In genomic region chr9:73883143-73883542, GRCm38 (mm10) we compare ENCODE assay signal across 10 mouse cellular contexts.
DNase-seq lines count a peak whose midpoint lies in the region; ATAC-seq and TF ChIP-seq lines count a peak whose summit lies in the region.
"Had no signal": no experiment of that assay in that cellular context is flagged by ENCODE, and none has a peak within 500 bp of the region (broad histone marks: within the 10 kb centered on the region; RNA-seq: fewer than 3 reads in every experiment).

No protein-coding gene starts in this region.

- TF ChIP-seq CTCF in cerebellum, adult 2 months (IDR thresholded peaks at IDR 0.05; ENCODE audit: borderline replicate concordance, insufficient read depth, low read depth, low read length): no peak
- no peak for TF ChIP-seq CTCF in forebrain, postnatal 0 days (IDR thresholded peaks at IDR 0.05; ENCODE audit: low read depth)

- peak overlapping the region; percentile 72 for H3K27ac ChIP-seq in cerebellum, adult 2 months (ENCODE audit: insufficient read depth, low read length)
- peak overlapping the region; percentile 51; the same call in 1 of the 2 replicates for H3K27ac ChIP-seq in hindbrain, embryonic 15.5 days (replicated peaks)
- H3K27ac ChIP-seq in hindbrain, embryonic 12.5 days: no peak overlapping the region
- no peak overlapping the region for H3K27ac ChIP-seq in forebrain, postnatal 0 days (ENCODE audit: low read depth, low read length)
- H3K27ac ChIP-seq: kidney, embryonic 15.5 days had no signal

- H3K9ac ChIP-seq in hindbrain, embryonic 15.5 days: no peak overlapping the region
- H3K9ac ChIP-seq in hindbrain, embryonic 12.5 days: no peak overlapping the region
- H3K9ac ChIP-seq in forebrain, postnatal 0 days: no peak overlapping the region
- H3K9ac ChIP-seq: kidney, embryonic 15.5 days had no signal

- H3K4me2 ChIP-seq in hindbrain, embryonic 15.5 days: no peak overlapping the region
- no peak overlapping the region for H3K4me2 ChIP-seq in hindbrain, embryonic 12.5 days (replicated peaks)
- no peak overlapping the region for H3K4me2 ChIP-seq in forebrain, postnatal 0 days (ENCODE audit: low read depth)
- H3K4me2 ChIP-seq: kidney, embryonic 15.5 days had no signal

- ATAC-seq in hindbrain, embryonic 15.5 days (ENCODE audit: low FRiP score, low read depth): no peak
- no peak for ATAC-seq in hindbrain, embryonic 12.5 days (ENCODE audit: low FRiP score)
- no peak for ATAC-seq in forebrain, postnatal 0 days

- peaks cover 11% of the 10 kb centered on the region for H3K4me1 ChIP-seq in cerebellum, adult 2 months (ENCODE audit: control insufficient read depth, insufficient read depth, low read length)
- H3K4me1 ChIP-seq in hindbrain, embryonic 15.5 days (replicated peaks): 0 out of 2 replicates have a peak, but pooled peaks cover 9% of the 10 kb centered on the region
- no peaks in the 10 kb centered on the region for H3K4me1 ChIP-seq in hindbrain, embryonic 12.5 days
- H3K4me1 ChIP-seq in forebrain, postnatal 0 days (ENCODE audit: insufficient read depth): no peaks in the 10 kb centered on the region
- H3K4me1 ChIP-seq: kidney, embryonic 15.5 days had no signal

- no peaks in the 10 kb centered on the region for H3K36me3 ChIP-seq in hindbrain, embryonic 15.5 days
- no peaks in the 10 kb centered on the region for H3K36me3 ChIP-seq in hindbrain, embryonic 12.5 days
- H3K36me3 ChIP-seq in forebrain, postnatal 0 days (ENCODE audit: insufficient read depth): no peaks in the 10 kb centered on the region
- H3K36me3 ChIP-seq: kidney, embryonic 15.5 days had no signal

- H3K4me3 ChIP-seq in cerebellum, adult 2 months (replicated peaks; ENCODE audit: insufficient read depth, low read depth, low read length): no peak overlapping the region
- no peak overlapping the region for H3K4me3 ChIP-seq in hindbrain, embryonic 15.5 days
- H3K4me3 ChIP-seq in hindbrain, embryonic 12.5 days: no peak overlapping the region
- no peak overlapping the region for H3K4me3 ChIP-seq in forebrain, postnatal 0 days (ENCODE audit: low read depth, low read length)
- H3K4me3 ChIP-seq: erythroblast, embryonic 14.5 days; kidney, embryonic 15.5 days had no signal

- H3K9me3 ChIP-seq in hindbrain, embryonic 15.5 days: 0 out of 2 replicates have a peak, but pooled peaks cover 5% of the 10 kb centered on the region
- no peaks in the 10 kb centered on the region for H3K9me3 ChIP-seq in hindbrain, embryonic 12.5 days (replicated peaks)
- 0 out of 2 replicates have a peak, but pooled peaks cover 5% of the 10 kb centered on the region for H3K9me3 ChIP-seq in forebrain, postnatal 0 days (ENCODE audit: low read length)
- H3K9me3 ChIP-seq: kidney, embryonic 15.5 days had no signal

- no peak for TF ChIP-seq POLR2A in cerebellum, adult 2 months (IDR thresholded peaks at IDR 0.05; ENCODE audit: borderline replicate concordance, insufficient read depth, low read length)

- no peaks in the 10 kb centered on the region for H3K27me3 ChIP-seq in cerebellum, adult 2 months (ENCODE audit: control insufficient read depth, insufficient read depth, low read length)
- no peaks in the 10 kb centered on the region for H3K27me3 ChIP-seq in hindbrain, embryonic 15.5 days
- no peaks in the 10 kb centered on the region for H3K27me3 ChIP-seq in hindbrain, embryonic 12.5 days
- H3K27me3 ChIP-seq in forebrain, postnatal 0 days (ENCODE audit: insufficient read depth, low read length): no peaks in the 10 kb centered on the region
- H3K27me3 ChIP-seq: kidney, embryonic 15.5 days had no signal

- peak in 1 of 2 experiments; percentile 67 for DNase-seq in cerebellum, adult 2 months
- no peak for DNase-seq in cerebellum, adult 11-12 months
- peak; percentile 41 for DNase-seq in lung, postnatal 10 days
- DNase-seq in lung, postnatal 4 days: no peak
- DNase-seq in lung, postnatal 14 days: peak; percentile 2
- DNase-seq in forebrain, postnatal 0 days: no peak

- 32% methylated on average over 1 of the region's 1 CpGs for WGBS in cerebellum, adult 2 months
- 76% methylated on average over 1 of the region's 1 CpGs for WGBS in hindbrain, embryonic 15.5 days
- 74% methylated on average over 1 of the region's 1 CpGs for WGBS in hindbrain, embryonic 12.5 days
- WGBS in forebrain, postnatal 0 days: 56% methylated on average over 1 of the region's 1 CpGs

Comparison
In these comparisons a context has a peak if more than half of its experiments do, and no peak if none do; other contexts are left out.
1. DNase-seq: peak in lung, postnatal 10 days (single experiment) and lung, postnatal 14 days (single experiment); none in cerebellum, adult 11-12 months (single experiment), lung, postnatal 4 days (0 of 2) and forebrain, postnatal 0 days (single experiment).
2. H3K27ac ChIP-seq: peak in cerebellum, adult 2 months (single experiment) and hindbrain, embryonic 15.5 days (single experiment); none in hindbrain, embryonic 12.5 days (single experiment) and forebrain, postnatal 0 days (single experiment).